Mouse (Mus musculus): ENCODE results near the gene Trim69. TPM values are rescaled to one million over a fixed set of nuclear protein-coding genes. Genes with fewer than 3 reads are reported as not detected.
A peak's percentile ranks its signal among the peaks of the same experiment; 100 is the strongest.

Gene Trim69
- polyA plus RNA-seq, 1 experiment: not detected

DNA sequence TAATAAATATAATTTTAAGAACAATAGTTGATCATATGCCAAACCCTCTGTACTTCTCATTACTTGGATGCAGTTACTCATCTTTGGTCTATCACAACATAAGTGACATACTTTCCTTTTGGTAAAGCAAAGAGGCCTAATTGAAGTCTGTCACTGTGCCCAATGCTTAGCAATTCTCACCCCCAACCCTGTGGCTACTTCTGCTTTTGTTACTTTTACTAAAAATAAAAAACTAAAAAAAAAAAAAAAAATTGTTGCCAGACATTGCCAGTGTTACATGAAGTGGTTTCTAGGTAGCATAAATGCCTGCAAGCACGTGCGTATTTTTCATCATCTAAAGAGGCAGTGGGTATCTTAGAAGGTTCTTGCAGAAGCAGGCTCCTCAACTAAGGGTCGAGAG is 7.7 kb upstream of the Trim69 start:
- H3K27me3 ChIP-seq (ENCODE audit: control insufficient read depth, insufficient read depth, low read length): no peaks in the 10 kb centered on the region
- WGBS: 69% methylated on average over 3 of the region's 3 CpGs
- peaks cover 22% of the 10 kb centered on the region; the same call in 1 of the 2 replicates for H3K4me1 ChIP-seq (ENCODE audit: control insufficient read depth, insufficient read depth, insufficient read length)
- H3K36me3 ChIP-seq (ENCODE audit: control insufficient read depth, insufficient read depth, low read length): peaks cover 40% of the 10 kb centered on the region
- no peak overlapping the region for H3K27ac ChIP-seq (ENCODE audit: insufficient read depth, low read length)
- H3K4me3 ChIP-seq (ENCODE audit: extremely low read depth, insufficient read depth, insufficient read length): no peak overlapping the region
- DNase-seq (ENCODE audit: low read depth in 1 of 2, low spot score in 2 of 2): no peak
- TF ChIP-seq POLR2A (IDR thresholded peaks at IDR 0.05; ENCODE audit: low read depth, low read length) (no peak), CTCF (IDR thresholded peaks at IDR 0.05; ENCODE audit: extremely low read depth, insufficient read depth, insufficient read length, insufficient replicate concordance) (no peak)

GRCm38 (mm10) chr2:122153681-122154365 is 6.7 kb upstream of the Trim69 start:
- no peak overlapping the region for H3K27ac ChIP-seq (ENCODE audit: insufficient read depth, low read length)

GRCm38 (mm10) chr2:122154479-122154878 is 6.0 kb upstream of the Trim69 start:
- TF ChIP-seq POLR2A (IDR thresholded peaks at IDR 0.05; ENCODE audit: low read depth, low read length): no peak
- no peak for TF ChIP-seq CTCF (IDR thresholded peaks at IDR 0.05; ENCODE audit: extremely low read depth, insufficient read depth, insufficient read length, insufficient replicate concordance)
- 94% methylated on average over 2 of the region's 2 CpGs for WGBS
- Histone ChIP-seq H3K4me3 (ENCODE audit: extremely low read depth, insufficient read depth, insufficient read length) (no peak overlapping the region), H3K36me3 (ENCODE audit: control insufficient read depth, insufficient read depth, low read length) (peaks cover 39% of the 10 kb centered on the region), H3K27ac (ENCODE audit: insufficient read depth, low read length) (no peak overlapping the region), H3K27me3 (ENCODE audit: control insufficient read depth, insufficient read depth, low read length) (no peaks in the 10 kb centered on the region), H3K4me1 (ENCODE audit: control insufficient read depth, insufficient read depth, insufficient read length) (peaks cover 22% of the 10 kb centered on the region; the same call in 1 of the 2 replicates)
- no peak for DNase-seq (ENCODE audit: low read depth in 1 of 2, low spot score in 2 of 2)

More at GRCm38 (mm10) chr2:122153681-122154365, 6.7 kb upstream of the Trim69 start:
- WGBS: 58% methylated on average over 7 of the region's 7 CpGs
- H3K4me3 ChIP-seq (ENCODE audit: extremely low read depth, insufficient read depth, insufficient read length): no peak overlapping the region
- no peak for TF ChIP-seq CTCF (IDR thresholded peaks at IDR 0.05; ENCODE audit: extremely low read depth, insufficient read depth, insufficient read length, insufficient replicate concordance)
- no peak for TF ChIP-seq POLR2A (IDR thresholded peaks at IDR 0.05; ENCODE audit: low read depth, low read length)
- H3K36me3 ChIP-seq (ENCODE audit: control insufficient read depth, insufficient read depth, low read length): peaks cover 40% of the 10 kb centered on the region
- peaks cover 22% of the 10 kb centered on the region; the same call in 1 of the 2 replicates for H3K4me1 ChIP-seq (ENCODE audit: control insufficient read depth, insufficient read depth, insufficient read length)
- no peaks in the 10 kb centered on the region for H3K27me3 ChIP-seq (ENCODE audit: control insufficient read depth, insufficient read depth, low read length)
- no peak for DNase-seq (ENCODE audit: low read depth in 1 of 2, low spot score in 2 of 2)

DNA sequence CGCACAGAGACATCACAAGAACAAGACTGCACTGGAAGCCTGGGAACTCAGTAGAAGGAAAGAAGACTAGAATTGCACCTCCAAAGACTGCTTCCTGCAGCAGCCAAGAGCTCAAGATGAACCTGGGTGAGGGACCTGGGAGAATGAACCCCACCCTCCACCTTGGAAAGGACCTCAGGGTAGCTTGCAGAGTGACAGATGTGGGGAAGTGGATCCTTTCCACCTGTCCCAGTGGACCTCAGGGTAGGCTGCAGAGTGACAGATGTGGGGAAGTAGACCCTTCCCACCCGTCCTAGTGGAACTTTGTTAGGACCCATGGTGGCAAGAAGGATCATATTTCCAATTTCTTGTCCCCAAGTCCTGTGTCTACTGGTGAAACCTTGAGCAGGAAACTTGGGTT is 5.2 kb upstream of the Trim69 start:
- no peak for TF ChIP-seq CTCF (IDR thresholded peaks at IDR 0.05; ENCODE audit: extremely low read depth, insufficient read depth, insufficient read length, insufficient replicate concordance)
- no peak for TF ChIP-seq POLR2A (IDR thresholded peaks at IDR 0.05; ENCODE audit: low read depth, low read length)
- no peak for DNase-seq (ENCODE audit: low read depth in 1 of 2, low spot score in 2 of 2)
- no peak overlapping the region for H3K4me3 ChIP-seq (ENCODE audit: extremely low read depth, insufficient read depth, insufficient read length)
- WGBS: 68% methylated on average over 2 of the region's 2 CpGs
- H3K27ac ChIP-seq (ENCODE audit: insufficient read depth, low read length): peak overlapping the region; percentile 22
- peaks cover 22% of the 10 kb centered on the region; the same call in 1 of the 2 replicates for H3K4me1 ChIP-seq (ENCODE audit: control insufficient read depth, insufficient read depth, insufficient read length)
- H3K36me3 ChIP-seq (ENCODE audit: control insufficient read depth, insufficient read depth, low read length): peaks cover 35% of the 10 kb centered on the region
- no peaks in the 10 kb centered on the region for H3K27me3 ChIP-seq (ENCODE audit: control insufficient read depth, insufficient read depth, low read length)

DNA sequence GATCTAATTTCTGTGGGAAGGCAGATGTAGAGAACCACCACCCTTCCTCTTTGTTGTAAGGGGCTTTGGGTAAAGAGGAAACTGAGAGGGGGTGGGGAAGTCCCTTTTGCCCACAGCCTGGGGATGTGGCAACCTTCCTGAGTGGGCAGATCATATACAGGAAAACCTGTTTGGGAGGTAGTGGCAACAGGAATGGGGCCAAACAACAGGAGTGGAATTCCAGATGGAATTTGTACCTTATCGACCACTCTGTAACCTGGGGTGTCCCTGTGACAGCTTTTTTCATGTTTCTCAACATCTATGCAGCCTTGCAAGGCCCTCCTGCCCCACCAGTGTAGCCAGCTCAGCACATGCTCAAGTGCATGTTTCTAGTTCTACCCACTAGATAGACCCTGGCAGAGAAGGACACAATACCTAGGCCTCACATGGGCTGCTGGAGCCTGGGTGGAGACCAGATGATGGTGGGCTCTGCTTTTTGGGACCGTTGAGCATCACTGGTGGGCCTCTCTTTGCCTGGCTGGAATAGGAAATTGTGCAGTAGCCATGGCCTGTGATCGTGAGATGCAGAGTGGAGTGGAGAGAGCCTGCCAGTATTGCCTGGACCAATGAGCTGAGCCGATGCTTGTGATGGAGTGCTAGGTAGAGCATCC is 4.3 kb upstream of the Trim69 start:
- WGBS: 69% methylated on average over 4 of the region's 4 CpGs
- peaks cover 29% of the 10 kb centered on the region for H3K36me3 ChIP-seq (ENCODE audit: control insufficient read depth, insufficient read depth, low read length)
- H3K27me3 ChIP-seq (ENCODE audit: control insufficient read depth, insufficient read depth, low read length): no peaks in the 10 kb centered on the region
- no peak for DNase-seq (ENCODE audit: low read depth in 1 of 2, low spot score in 2 of 2)
- peak overlapping the region; percentile 23; the same call in 1 of the 2 replicates for H3K27ac ChIP-seq (ENCODE audit: insufficient read depth, low read length)
- H3K4me3 ChIP-seq (ENCODE audit: extremely low read depth, insufficient read depth, insufficient read length): no peak overlapping the region
- H3K4me1 ChIP-seq (ENCODE audit: control insufficient read depth, insufficient read depth, insufficient read length): peaks cover 16% of the 10 kb centered on the region; the same call in 1 of the 2 replicates
- no peak for TF ChIP-seq CTCF (IDR thresholded peaks at IDR 0.05; ENCODE audit: extremely low read depth, insufficient read depth, insufficient read length, insufficient replicate concordance)
- TF ChIP-seq POLR2A (IDR thresholded peaks at IDR 0.05; ENCODE audit: low read depth, low read length): no peak

- no peak overlapping the region for H3K4me3 ChIP-seq (ENCODE audit: extremely low read depth, insufficient read depth, insufficient read length)
- peaks cover 17% of the 10 kb centered on the region for H3K36me3 ChIP-seq (ENCODE audit: control insufficient read depth, insufficient read depth, low read length)
- DNase-seq (ENCODE audit: low read depth in 1 of 2, low spot score in 2 of 2): no peak
- peaks cover 11% of the 10 kb centered on the region; the same call in 1 of the 2 replicates for H3K4me1 ChIP-seq (ENCODE audit: control insufficient read depth, insufficient read depth, insufficient read length)
- no peak overlapping the region for H3K27ac ChIP-seq (ENCODE audit: insufficient read depth, low read length)
- TF ChIP-seq CTCF (IDR thresholded peaks at IDR 0.05; ENCODE audit: extremely low read depth, insufficient read depth, insufficient read length, insufficient replicate concordance): no peak
- TF ChIP-seq POLR2A (IDR thresholded peaks at IDR 0.05; ENCODE audit: low read depth, low read length): no peak
- no peaks in the 10 kb centered on the region for H3K27me3 ChIP-seq (ENCODE audit: control insufficient read depth, insufficient read depth, low read length)
These were observed 2.9 kb upstream of the Trim69 start for GRCm38 (mm10) chr2:122157561-122157960.

Data from spleen, adult 2 months (tissue).